Mouse (Mus musculus) left cerebral cortex, adult 11 months (tissue): ENCODE results near the gene Mbip.

ENCODE experiments used
- DNase-seq: peaks from one replicate; pipeline ENCODE4 v3.0.0; 2022; ENCODE audit warnings: low spot score

Mbip gene

DNA sequence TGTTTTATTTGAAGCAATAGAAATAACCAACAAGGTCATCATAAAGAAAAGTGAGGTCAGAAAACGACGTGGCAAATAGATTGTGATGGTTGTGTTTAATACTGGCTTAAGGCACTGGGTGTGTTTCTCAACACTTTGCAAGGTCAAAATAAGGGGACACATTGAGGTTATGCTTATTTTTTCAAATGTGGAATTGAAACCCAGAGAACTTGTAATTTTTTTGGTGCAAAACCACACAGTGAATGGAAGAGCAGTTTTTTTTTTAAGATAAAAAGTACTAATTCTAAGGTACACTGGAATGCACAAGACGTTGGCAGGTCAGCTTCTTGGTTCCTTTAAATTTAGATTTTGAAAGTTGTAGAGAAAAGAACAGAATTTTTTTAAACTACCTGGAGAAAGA is 50.5 kb downstream of the Mbip start:
- no peak for DNase-seq

GRCm38 (mm10) chr12:56288548-56288947 is 57.1 kb downstream of the Mbip start:
- no peak for DNase-seq

GRCm38 (mm10) chr12:56286828-56287227 is 58.9 kb downstream of the Mbip start:
- no peak for DNase-seq

- DNase-seq: no peak
Measured at GRCm38 (mm10) chr12:56284210-56284609, 61.5 kb downstream of the Mbip start.

DNA sequence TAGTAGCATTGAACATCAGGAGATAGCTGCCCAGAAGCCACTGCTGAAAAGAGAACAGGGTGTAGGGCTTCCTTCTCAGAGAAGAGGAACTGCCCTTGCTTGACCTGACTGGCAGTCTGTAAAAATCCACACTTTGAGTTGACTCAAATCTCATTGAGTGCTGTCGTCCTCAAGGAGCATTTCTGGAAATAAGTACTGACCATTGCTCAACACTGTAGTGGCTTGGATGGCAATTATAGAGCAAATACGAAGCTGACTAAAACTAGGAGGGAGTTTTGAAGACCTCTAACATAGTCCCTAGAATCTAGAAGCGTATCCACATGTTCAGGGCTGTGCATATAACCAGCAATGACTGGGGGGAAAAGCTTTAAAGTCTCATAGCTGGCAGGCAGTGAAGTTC is 64.0 kb downstream of the Mbip start:
- no peak for DNase-seq
